Mouse (Mus musculus): ENCODE data around the gene Irak2.

DNA sequence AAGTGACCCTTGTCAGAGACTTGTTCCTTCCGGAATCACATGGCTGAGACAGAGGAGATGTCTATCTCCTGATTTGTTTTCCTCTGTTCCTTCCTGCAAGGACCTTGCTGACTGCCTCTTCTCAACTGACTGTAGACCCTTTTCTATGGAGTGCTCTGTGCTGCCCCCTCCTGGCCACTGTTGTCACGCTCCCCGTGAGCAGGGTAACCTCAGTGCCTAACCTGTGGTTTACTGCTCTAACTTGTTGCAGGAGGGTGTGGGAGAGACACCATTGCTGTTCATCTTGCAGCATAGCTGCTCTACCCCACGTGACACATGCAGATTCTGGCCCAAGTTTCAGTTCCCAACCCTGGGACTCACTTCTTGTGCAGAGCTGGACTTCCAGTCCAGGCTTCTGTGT lies 43.0 kb downstream of the Irak2 start:
- no peak for TF ChIP-seq POLR2A (IDR thresholded peaks at IDR 0.05; ENCODE audit: low read depth, low read length)
- TF ChIP-seq CTCF (IDR thresholded peaks at IDR 0.05; ENCODE audit: extremely low read depth, insufficient read depth, insufficient read length, insufficient replicate concordance) = peak; percentile 94; the same call in 1 of the 2 replicates

All from spleen, adult 2 months (tissue).